Mouse (Mus musculus): ENCODE results near the gene Wdhd1. TPM values are rescaled to one million over a fixed set of nuclear protein-coding genes. Genes with fewer than 3 reads are reported as not detected.

Wdhd1 gene
- polyA plus RNA-seq, 1 experiment: 12.4 TPM

DNA sequence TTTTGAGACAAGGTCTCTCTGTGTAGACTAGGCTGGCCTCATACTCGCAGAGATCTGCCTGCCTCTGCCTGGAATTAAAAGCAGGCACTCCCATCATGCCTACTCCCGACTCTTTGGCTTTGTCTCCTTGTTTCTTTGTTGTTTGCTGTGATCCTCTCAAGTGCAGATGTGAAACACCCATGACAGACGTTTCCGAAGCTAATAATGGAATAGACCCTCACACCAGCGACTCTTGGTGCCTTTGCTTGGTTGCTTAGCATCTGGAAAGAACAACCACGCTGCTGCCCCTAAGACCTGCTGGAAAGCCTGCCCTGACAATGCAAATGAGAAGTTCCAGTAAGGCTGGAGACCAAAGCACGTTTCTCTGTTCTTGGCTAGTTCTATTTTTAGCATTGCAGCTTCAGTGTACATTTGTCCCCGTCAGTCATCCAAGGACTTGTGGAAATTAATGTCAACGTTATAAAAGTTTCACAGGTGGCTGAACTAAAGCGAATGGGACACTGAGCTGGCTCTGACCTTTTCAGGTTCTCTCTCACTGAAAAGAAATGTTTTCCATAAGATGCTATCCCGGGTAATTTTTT, 46.8 kb downstream of the Wdhd1 start:
- no peaks in the 10 kb centered on the region for H3K79me2 ChIP-seq (ENCODE audit: control insufficient read depth, insufficient read depth)
- no peak overlapping the region for H3K4me3 ChIP-seq (ENCODE audit: insufficient read depth, poor library complexity, severe bottlenecking)
- H3K27me3 ChIP-seq (ENCODE audit: control insufficient read depth, insufficient read depth, insufficient read length): no peaks in the 10 kb centered on the region
- no peaks in the 10 kb centered on the region for H3K36me3 ChIP-seq (ENCODE audit: control insufficient read depth, insufficient read depth)
- no peak overlapping the region for H3ac ChIP-seq (ENCODE audit: control insufficient read depth, insufficient read length, low read depth)
- TF ChIP-seq FOSL1 (IDR thresholded peaks at IDR 0.05; ENCODE audit: insufficient read depth, low read length, poor library complexity, severe bottlenecking): no peak
- peak; percentile 66 for TF ChIP-seq MYOD1 (IDR thresholded peaks at IDR 0.05; ENCODE audit: control insufficient read depth, insufficient read length, low read depth)
- no peaks in the 10 kb centered on the region for H3K79me3 ChIP-seq (ENCODE audit: low read depth)

DNA sequence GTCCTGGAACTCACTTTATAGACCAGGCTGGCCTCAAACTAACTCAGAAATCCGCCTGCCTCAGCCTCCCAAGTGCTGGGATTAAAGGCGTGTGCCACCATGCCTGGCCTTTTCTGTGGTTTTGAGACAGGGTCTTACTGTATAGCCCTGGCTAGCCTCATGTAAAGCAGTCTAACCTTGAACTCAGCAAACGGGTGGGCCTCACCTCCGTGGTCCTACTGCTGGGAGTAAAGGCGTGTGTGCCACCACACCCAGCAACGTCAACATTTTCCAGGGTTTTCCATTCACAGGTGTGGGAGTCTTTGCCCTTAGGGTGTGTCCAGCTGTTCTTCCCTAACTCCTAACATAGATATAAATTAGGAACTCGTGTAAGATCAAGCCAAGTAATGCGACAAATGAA, 50.7 kb downstream of the Wdhd1 start:
- Histone ChIP-seq H3K79me3 (ENCODE audit: low read depth) (no peaks in the 10 kb centered on the region), H3K36me3 (ENCODE audit: control insufficient read depth, insufficient read depth) (no peaks in the 10 kb centered on the region), H3ac (ENCODE audit: control insufficient read depth, insufficient read length, low read depth) (no peak overlapping the region), H3K79me2 (ENCODE audit: control insufficient read depth, insufficient read depth) (no peaks in the 10 kb centered on the region), H3K4me3 (ENCODE audit: insufficient read depth, poor library complexity, severe bottlenecking) (no peak overlapping the region), H3K27me3 (ENCODE audit: control insufficient read depth, insufficient read depth, insufficient read length) (no peaks in the 10 kb centered on the region)
- no peak for TF ChIP-seq CEBPB (IDR thresholded peaks at IDR 0.05; ENCODE audit: low read depth)
- no peak for TF ChIP-seq CTCF (IDR thresholded peaks at IDR 0.05; ENCODE audit: control insufficient read depth, insufficient read depth, insufficient read length)
- no peak for TF ChIP-seq MYOG (IDR thresholded peaks at IDR 0.05; ENCODE audit: control insufficient read depth, extremely low read depth, insufficient read length)
- no peak for TF ChIP-seq MAX (IDR thresholded peaks at IDR 0.05)
- no peak for TF ChIP-seq FOSL1 (IDR thresholded peaks at IDR 0.05; ENCODE audit: insufficient read depth, low read length, poor library complexity, severe bottlenecking)

DNA sequence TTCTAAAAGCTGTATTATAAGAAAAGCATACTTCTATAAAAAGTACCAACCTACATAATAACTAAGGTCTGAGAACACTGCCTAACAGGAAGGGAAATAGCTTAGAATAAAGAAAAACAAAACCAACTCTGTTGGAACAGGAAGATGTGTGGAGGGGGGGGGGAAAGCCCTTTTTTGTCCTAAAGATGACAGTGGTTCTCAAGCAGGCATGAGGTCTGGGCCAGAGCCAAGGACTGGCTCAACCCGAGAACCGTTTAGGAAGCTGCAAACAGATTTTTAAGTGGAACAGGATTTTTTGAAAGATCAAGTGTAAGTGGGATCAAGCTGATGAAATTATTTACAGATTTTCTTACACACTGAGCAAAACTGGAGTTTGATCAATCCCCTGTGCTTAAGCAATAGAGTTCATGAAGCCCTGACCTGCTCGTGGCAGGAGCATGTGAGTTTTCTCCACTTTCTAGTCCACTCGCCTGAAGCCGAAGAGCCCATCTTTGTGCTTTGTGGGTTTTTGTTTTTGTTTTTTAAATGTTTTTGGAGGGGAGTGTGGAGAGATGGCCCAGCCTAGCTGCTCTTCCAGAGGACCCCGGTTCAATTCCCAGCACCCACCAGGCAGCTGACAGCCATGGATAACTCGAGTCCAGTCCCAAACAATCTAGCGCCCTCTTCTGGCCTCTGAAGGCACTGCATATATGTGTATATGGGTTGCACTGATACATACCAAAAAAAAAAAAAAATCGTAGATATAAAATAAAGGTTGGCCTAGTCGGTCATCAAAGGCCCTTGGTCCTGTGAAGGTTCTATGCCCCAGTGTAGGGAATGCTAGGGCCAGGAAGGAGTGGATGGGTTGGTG, 52.0 kb downstream of the Wdhd1 start:
- Histone ChIP-seq H3K4me3 (ENCODE audit: insufficient read depth, poor library complexity, severe bottlenecking) (no peak overlapping the region), H3ac (ENCODE audit: control insufficient read depth, insufficient read length, low read depth) (no peak overlapping the region), H3K79me3 (ENCODE audit: low read depth) (no peaks in the 10 kb centered on the region), H3K36me3 (ENCODE audit: control insufficient read depth, insufficient read depth) (no peaks in the 10 kb centered on the region), H3K79me2 (ENCODE audit: control insufficient read depth, insufficient read depth) (no peaks in the 10 kb centered on the region), H3K27me3 (ENCODE audit: control insufficient read depth, insufficient read depth, insufficient read length) (no peaks in the 10 kb centered on the region)
- no peak for TF ChIP-seq USF1 (IDR thresholded peaks at IDR 0.05; ENCODE audit: low read depth)
- TF ChIP-seq CEBPB (IDR thresholded peaks at IDR 0.05; ENCODE audit: low read depth): no peak
- TF ChIP-seq FOSL1 (IDR thresholded peaks at IDR 0.05; ENCODE audit: insufficient read depth, low read length, poor library complexity, severe bottlenecking): no peak
- no peak for TF ChIP-seq MAX (IDR thresholded peaks at IDR 0.05)
- no peak for TF ChIP-seq MYOD1 (IDR thresholded peaks at IDR 0.05; ENCODE audit: control insufficient read depth, insufficient read length, low read depth)
- no peak for TF ChIP-seq CTCF (IDR thresholded peaks at IDR 0.05; ENCODE audit: control insufficient read depth, insufficient read depth, insufficient read length)
- TF ChIP-seq MYOG (IDR thresholded peaks at IDR 0.05; ENCODE audit: control insufficient read depth, extremely low read depth, insufficient read length): no peak

DNA sequence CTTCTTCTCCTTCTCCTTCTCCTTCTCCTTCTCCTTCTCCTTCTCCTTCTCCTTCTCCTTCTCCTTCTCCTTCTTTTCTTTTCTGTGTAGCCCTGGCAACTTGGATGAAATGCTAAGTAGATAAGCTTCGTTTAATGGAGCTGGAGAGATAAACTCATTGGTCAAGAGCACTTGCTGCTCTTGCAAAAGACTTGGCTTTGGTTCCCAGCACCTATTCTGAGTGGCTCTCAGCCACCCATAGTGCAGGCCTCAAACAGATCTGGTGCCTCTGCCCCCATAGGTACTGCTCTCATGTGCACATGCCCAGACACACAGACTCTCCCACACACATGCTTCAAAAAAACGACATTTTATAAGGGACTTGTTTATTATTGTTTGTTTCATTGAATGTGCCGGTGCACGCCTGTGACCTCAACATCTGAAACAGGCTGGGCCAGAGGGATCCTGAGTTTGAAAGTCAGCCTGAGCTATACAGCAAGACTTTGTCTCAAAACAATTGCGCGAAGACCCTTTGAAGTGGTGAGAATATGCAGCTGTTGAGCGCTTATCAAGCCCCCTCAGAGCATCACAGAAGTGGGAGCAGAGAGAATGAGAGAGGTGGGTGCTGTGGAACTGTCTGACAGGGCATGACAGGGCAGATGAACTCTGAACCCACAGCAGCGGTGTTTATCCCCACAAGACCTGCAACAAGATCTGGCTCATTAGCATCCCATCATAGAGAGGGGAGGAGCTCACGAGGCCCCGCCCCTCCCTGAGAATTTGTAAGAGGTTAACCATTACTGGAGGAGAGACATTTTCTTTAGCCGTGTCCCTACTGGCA, 53.8 kb downstream of the Wdhd1 start:
- H3K36me3 ChIP-seq (ENCODE audit: control insufficient read depth, insufficient read depth): no peaks in the 10 kb centered on the region
- no peak overlapping the region for H3K4me3 ChIP-seq (ENCODE audit: insufficient read depth, poor library complexity, severe bottlenecking)
- TF ChIP-seq USF1 (IDR thresholded peaks at IDR 0.05; ENCODE audit: low read depth) (no peak), CTCF (IDR thresholded peaks at IDR 0.05; ENCODE audit: control insufficient read depth, insufficient read depth, insufficient read length) (no peak), MAX (IDR thresholded peaks at IDR 0.05) (no peak), FOSL1 (IDR thresholded peaks at IDR 0.05; ENCODE audit: insufficient read depth, low read length, poor library complexity, severe bottlenecking) (no peak), MYOD1 (IDR thresholded peaks at IDR 0.05; ENCODE audit: control insufficient read depth, insufficient read length, low read depth) (no peak), CEBPB (IDR thresholded peaks at IDR 0.05; ENCODE audit: low read depth) (no peak), MYOG (IDR thresholded peaks at IDR 0.05; ENCODE audit: control insufficient read depth, extremely low read depth, insufficient read length) (no peak)
- no peaks in the 10 kb centered on the region for H3K79me3 ChIP-seq (ENCODE audit: low read depth)
- no peaks in the 10 kb centered on the region for H3K27me3 ChIP-seq (ENCODE audit: control insufficient read depth, insufficient read depth, insufficient read length)
- no peak overlapping the region for H3ac ChIP-seq (ENCODE audit: control insufficient read depth, insufficient read length, low read depth)
- no peaks in the 10 kb centered on the region for H3K79me2 ChIP-seq (ENCODE audit: control insufficient read depth, insufficient read depth)

DNA sequence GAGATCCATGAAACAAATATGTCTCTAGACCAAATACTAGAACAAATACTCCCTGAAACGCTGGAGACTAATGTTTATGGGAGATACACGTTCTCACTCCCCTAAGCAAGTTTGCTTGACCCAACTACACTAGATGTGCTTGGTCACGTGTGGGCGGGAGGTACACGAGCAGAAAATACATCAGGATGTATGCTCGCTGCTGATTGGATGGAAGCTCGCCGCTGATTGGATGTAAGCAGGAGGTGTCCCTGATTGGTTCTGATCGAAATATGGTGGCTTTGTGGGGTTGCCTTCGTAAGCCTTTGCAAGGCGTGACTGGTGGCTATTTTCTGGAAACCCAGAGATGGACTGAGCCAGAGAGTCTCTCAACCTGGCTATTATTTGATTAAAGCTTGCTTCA, 55.1 kb downstream of the Wdhd1 start:
- no peak overlapping the region for H3ac ChIP-seq (ENCODE audit: control insufficient read depth, insufficient read length, low read depth)
- no peaks in the 10 kb centered on the region for H3K36me3 ChIP-seq (ENCODE audit: control insufficient read depth, insufficient read depth)
- H3K27me3 ChIP-seq (ENCODE audit: control insufficient read depth, insufficient read depth, insufficient read length): no peaks in the 10 kb centered on the region
- H3K4me3 ChIP-seq (ENCODE audit: insufficient read depth, poor library complexity, severe bottlenecking): no peak overlapping the region
- no peaks in the 10 kb centered on the region for H3K79me2 ChIP-seq (ENCODE audit: control insufficient read depth, insufficient read depth)
- H3K79me3 ChIP-seq (ENCODE audit: low read depth): no peaks in the 10 kb centered on the region
- TF ChIP-seq USF1 (IDR thresholded peaks at IDR 0.05; ENCODE audit: low read depth) (no peak), MYOG (IDR thresholded peaks at IDR 0.05; ENCODE audit: control insufficient read depth, extremely low read depth, insufficient read length) (no peak), MAX (IDR thresholded peaks at IDR 0.05) (no peak), CTCF (IDR thresholded peaks at IDR 0.05; ENCODE audit: control insufficient read depth, insufficient read depth, insufficient read length) (no peak), MYOD1 (IDR thresholded peaks at IDR 0.05; ENCODE audit: control insufficient read depth, insufficient read length, low read depth) (no peak), FOSL1 (IDR thresholded peaks at IDR 0.05; ENCODE audit: insufficient read depth, low read length, poor library complexity, severe bottlenecking) (no peak), CEBPB (IDR thresholded peaks at IDR 0.05; ENCODE audit: low read depth) (no peak)

Measured in C2C12 (cell line).